Mouse (Mus musculus) limb, embryonic 12.5 days (tissue): ENCODE data around the gene Arvcf. TPM values are rescaled to one million over a fixed set of nuclear protein-coding genes. Genes with fewer than 3 reads are reported as not detected.

Experiments used
- ATAC-seq: fragments of 200-750 bp; cut with Nextera tagmentation; 2 replicates; pipeline ENCODE4 v1.8.0; 2017; ENCODE audit warnings: low read depth, moderate TSS enrichment; ENCODE audit not compliant: insufficient number of reproducible peaks, insufficient read depth, low FRiP score, low TSS enrichment
- H3K27ac ChIP-seq: fragments of 300-500 bp; sonication (generic); 2 replicates; pipeline ENCODE4 v1.5.1; 2016; ENCODE audit warnings: mild to moderate bottlenecking, moderate library complexity
- H3K27me3 ChIP-seq: fragments of 300-500 bp; sonication (generic); 2 replicates; pipeline ENCODE4 v1.6.1; 2016; ENCODE audit warnings: mild to moderate bottlenecking, moderate library complexity
- H3K36me3 ChIP-seq: fragments of 300-500 bp; sonication (generic); 2 replicates; pipeline ENCODE4 v1.6.1; 2016; ENCODE audit warnings: mild to moderate bottlenecking, moderate library complexity
- H3K4me1 ChIP-seq: fragments of 300-500 bp; sonication (generic); replicated peaks from 2 replicates; pipeline ENCODE4 v1.6.1; 2016
- H3K4me2 ChIP-seq: fragments of 300-500 bp; sonication (generic); 2 replicates; pipeline ENCODE4 v1.6.1; 2016; ENCODE audit warnings: mild to moderate bottlenecking, moderate library complexity
- H3K4me3 ChIP-seq: fragments of 300-500 bp; sonication (generic); replicated peaks from 2 replicates; pipeline ENCODE4 v1.5.1; 2016; ENCODE audit warnings: mild to moderate bottlenecking
- H3K9ac ChIP-seq: fragments of 300-500 bp; sonication (generic); replicated peaks from 2 replicates; pipeline ENCODE4 v1.6.1; 2016; ENCODE audit warnings: mild to moderate bottlenecking, moderate library complexity
- H3K9me3 ChIP-seq: fragments of 300-500 bp; sonication (generic); 2 replicates; pipeline ENCODE4 v1.6.1; 2016; ENCODE audit warnings: mild to moderate bottlenecking, moderate library complexity
- WGBS: fragments of 180-500 bp; shearing (Covaris S2); methylation state at CpG from one replicate; pipeline ENCODE4 v1.1.7; 2016; 5-methylcytosine and 5-hydroxymethylcytosine counted together
- polyA plus RNA-seq: library from polyadenylated mRNA; unstranded; fragments of >200 nt; fragmentation: Nextera tagmentation; extraction: Ambion mirVana; gene quantifications from 2 replicates; pipeline ENCODE4 v1.2.1, GENCODE M21; 2016

Gene Arvcf
- polyA plus RNA-seq = 46.3 and 50.6 TPM in 2 replicates

GRCm38 (mm10) chr16:18347931-18348600, at the start of gene Arvcf, which contains the start of gene Tango2:
Gene Arvcf, plus strand, starts transcription at chr16:18348182.
Gene Tango2, minus strand, starts transcription at chr16:18348103.
- peak within 1 kb of the TSS; percentile 71 for H3K4me3 ChIP-seq
- no peaks in the 10 kb centered on the region for H3K36me3 ChIP-seq
- peak within 1 kb of the TSS; percentile 72 for H3K9ac ChIP-seq
- H3K4me2 ChIP-seq = peak within 1 kb of the TSS; percentile 99
- peaks cover 16% of the 10 kb centered on the region for H3K4me1 ChIP-seq
- no peak within 1 kb of the TSS for H3K27ac ChIP-seq
- WGBS = under 1% methylated on average over 44 of the region's 44 CpGs
- no peaks in the 10 kb centered on the region for H3K9me3 ChIP-seq
- ATAC-seq = peak; percentile 84
- peaks cover 48% of the 10 kb centered on the region for H3K27me3 ChIP-seq

- H3K27ac ChIP-seq = no peak overlapping the region
- H3K4me2 ChIP-seq = no peak overlapping the region
- H3K9me3 ChIP-seq = no peaks in the 10 kb centered on the region
- WGBS = 83% methylated on average over 1 of the region's 1 CpGs
- H3K27me3 ChIP-seq = no peaks in the 10 kb centered on the region
- H3K36me3 ChIP-seq = 0 out of 2 replicates have a peak, but pooled peaks cover 5% of the 10 kb centered on the region
- no peak overlapping the region for H3K9ac ChIP-seq
- H3K4me3 ChIP-seq = no peak overlapping the region
- no peak for ATAC-seq
- H3K4me1 ChIP-seq = no peaks in the 10 kb centered on the region
Observed at GRCm38 (mm10) chr16:18308159-18308558, 39.8 kb upstream of the Arvcf start.

GRCm38 (mm10) chr16:18318992-18319391, 29.0 kb upstream of the Arvcf start:
- 89% methylated on average over 3 of the region's 3 CpGs for WGBS
- no peak overlapping the region for H3K4me3 ChIP-seq
- H3K36me3 ChIP-seq = no peaks in the 10 kb centered on the region
- H3K27ac ChIP-seq = no peak overlapping the region
- H3K9me3 ChIP-seq = no peaks in the 10 kb centered on the region
- no peak for ATAC-seq
- H3K9ac ChIP-seq = no peak overlapping the region
- H3K4me1 ChIP-seq = no peaks in the 10 kb centered on the region
- no peaks in the 10 kb centered on the region for H3K27me3 ChIP-seq
- H3K4me2 ChIP-seq = no peak overlapping the region

- no peak overlapping the region for H3K9ac ChIP-seq
- ATAC-seq = no peak
- H3K4me3 ChIP-seq = no peak overlapping the region
- no peaks in the 10 kb centered on the region for H3K9me3 ChIP-seq
- no peaks in the 10 kb centered on the region for H3K36me3 ChIP-seq
- no peaks in the 10 kb centered on the region for H3K4me1 ChIP-seq
- H3K27ac ChIP-seq = no peak overlapping the region
- no peak overlapping the region for H3K4me2 ChIP-seq
- 66% methylated on average over 2 of the region's 2 CpGs for WGBS
- no peaks in the 10 kb centered on the region for H3K27me3 ChIP-seq
Observed at GRCm38 (mm10) chr16:18321443-18321842, 26.5 kb upstream of the Arvcf start.

- 78% methylated on average over 2 of the region's 2 CpGs for WGBS
- H3K4me2 ChIP-seq = no peak overlapping the region
Observed at GRCm38 (mm10) chr16:18323460-18323859, 24.5 kb upstream of the Arvcf start.

GRCm38 (mm10) chr16:18324031-18324430, 24.0 kb upstream of the Arvcf start:
- Histone ChIP-seq H3K9me3 (no peaks in the 10 kb centered on the region), H3K27me3 (no peaks in the 10 kb centered on the region), H3K4me1 (no peaks in the 10 kb centered on the region), H3K9ac (0 out of 2 replicates have a peak overlapping the region, but pooled peaks have one; percentile 8), H3K4me3 (no peak overlapping the region), H3K36me3 (no peaks in the 10 kb centered on the region), H3K4me2 (no peak overlapping the region), H3K27ac (no peak overlapping the region)
- no peak for ATAC-seq
- 82% methylated on average over 6 of the region's 6 CpGs for WGBS

More at GRCm38 (mm10) chr16:18323460-18323859, 24.5 kb upstream of the Arvcf start:
- Histone ChIP-seq H3K4me1 (no peaks in the 10 kb centered on the region), H3K4me3 (no peak overlapping the region), H3K9ac (0 out of 2 replicates have a peak overlapping the region, but pooled peaks have one; percentile 8), H3K27ac (no peak overlapping the region), H3K27me3 (no peaks in the 10 kb centered on the region), H3K36me3 (no peaks in the 10 kb centered on the region), H3K9me3 (no peaks in the 10 kb centered on the region)
- ATAC-seq = no peak

GRCm38 (mm10) chr16:18325741-18326140, 22.2 kb upstream of the Arvcf start:
- Histone ChIP-seq H3K9ac (no peak overlapping the region), H3K4me2 (no peak overlapping the region), H3K27me3 (no peaks in the 10 kb centered on the region), H3K36me3 (no peaks in the 10 kb centered on the region), H3K9me3 (no peaks in the 10 kb centered on the region), H3K4me3 (no peak overlapping the region), H3K4me1 (no peaks in the 10 kb centered on the region), H3K27ac (no peak overlapping the region)
- 75% methylated on average over 4 of the region's 4 CpGs for WGBS
- ATAC-seq = no peak

- no peaks in the 10 kb centered on the region for H3K9me3 ChIP-seq
- H3K9ac ChIP-seq = no peak overlapping the region
- 89% methylated on average over 9 of the region's 9 CpGs for WGBS
- H3K4me2 ChIP-seq = no peak overlapping the region
- H3K4me3 ChIP-seq = no peak overlapping the region
- no peaks in the 10 kb centered on the region for H3K36me3 ChIP-seq
- H3K4me1 ChIP-seq = no peaks in the 10 kb centered on the region
- no peak for ATAC-seq
- H3K27me3 ChIP-seq = no peaks in the 10 kb centered on the region
- no peak overlapping the region for H3K27ac ChIP-seq
Observed at GRCm38 (mm10) chr16:18327936-18328335, 20.0 kb upstream of the Arvcf start.

- WGBS = 91% methylated on average over 1 of the region's 1 CpGs
- H3K4me1 ChIP-seq = no peaks in the 10 kb centered on the region
- H3K4me2 ChIP-seq = no peak overlapping the region
- H3K36me3 ChIP-seq = no peaks in the 10 kb centered on the region
- no peak overlapping the region for H3K9ac ChIP-seq
- H3K4me3 ChIP-seq = no peak overlapping the region
- no peak overlapping the region for H3K27ac ChIP-seq
- H3K27me3 ChIP-seq = no peaks in the 10 kb centered on the region
- no peak for ATAC-seq
- H3K9me3 ChIP-seq = no peaks in the 10 kb centered on the region
Observed at GRCm38 (mm10) chr16:18328524-18328923, 19.5 kb upstream of the Arvcf start.

GRCm38 (mm10) chr16:18333976-18334375, 14.0 kb upstream of the Arvcf start:
- Histone ChIP-seq H3K9me3 (no peaks in the 10 kb centered on the region), H3K27ac (no peak overlapping the region), H3K27me3 (no peaks in the 10 kb centered on the region), H3K4me3 (no peak overlapping the region), H3K9ac (no peak overlapping the region), H3K4me2 (no peak overlapping the region), H3K4me1 (no peaks in the 10 kb centered on the region), H3K36me3 (no peaks in the 10 kb centered on the region)
- 84% methylated on average over 3 of the region's 3 CpGs for WGBS
- ATAC-seq = no peak

- Histone ChIP-seq H3K9ac (no peak overlapping the region), H3K4me1 (no peaks in the 10 kb centered on the region), H3K27ac (no peak overlapping the region), H3K36me3 (no peaks in the 10 kb centered on the region), H3K4me2 (no peak overlapping the region), H3K4me3 (no peak overlapping the region), H3K27me3 (no peaks in the 10 kb centered on the region), H3K9me3 (no peaks in the 10 kb centered on the region)
- ATAC-seq = no peak
- WGBS = 89% methylated on average over 3 of the region's 3 CpGs
Observed at GRCm38 (mm10) chr16:18335981-18336380, 12.0 kb upstream of the Arvcf start.

- no peak for ATAC-seq
- H3K9ac ChIP-seq = no peak overlapping the region
- no peak overlapping the region for H3K4me2 ChIP-seq
- no peaks in the 10 kb centered on the region for H3K4me1 ChIP-seq
- H3K4me3 ChIP-seq = no peak overlapping the region
- WGBS = 85% methylated on average over 4 of the region's 4 CpGs
- H3K36me3 ChIP-seq = no peaks in the 10 kb centered on the region
- H3K9me3 ChIP-seq = no peaks in the 10 kb centered on the region
- H3K27me3 ChIP-seq = no peaks in the 10 kb centered on the region
- no peak overlapping the region for H3K27ac ChIP-seq
Observed at GRCm38 (mm10) chr16:18337261-18337660, 10.7 kb upstream of the Arvcf start.
